Mouse (Mus musculus) embryonic fibroblast, embryonic 13.5 days (primary cell): ENCODE measurements around the gene Cd68. TPM values are rescaled to one million over a fixed set of nuclear protein-coding genes. Genes with fewer than 3 reads are reported as not detected.

Experiments
- H3K27ac ChIP-seq: 2 replicates; pipeline ENCODE4 v1.5.1; 2012; ENCODE audit warnings: low read length, control low read depth, inconsistent platforms; ENCODE audit not compliant: insufficient read depth
- H3K4me1 ChIP-seq: 2 replicates; pipeline ENCODE4 v1.6.1; 2011; ENCODE audit warnings: low read length; ENCODE audit not compliant: control insufficient read depth, insufficient read depth
- H3K4me3 ChIP-seq: 2 replicates; pipeline ENCODE4 v1.5.1; 2011; ENCODE audit warnings: mild to moderate bottlenecking, control low read depth, low read length; ENCODE audit not compliant: insufficient read depth
- CTCF ChIP-seq: IDR thresholded peaks from 2 replicates; pipeline ENCODE4 v1.5.1; 2011; ENCODE audit warnings: mild to moderate bottlenecking, control low read depth, low read length, moderate library complexity, borderline replicate concordance; ENCODE audit not compliant: insufficient read depth
- POLR2A ChIP-seq: IDR thresholded peaks from 2 replicates; pipeline ENCODE4 v1.6.1; 2011; ENCODE audit warnings: low read depth, mild to moderate bottlenecking, control low read depth, low read length, moderate library complexity
- polyA plus RNA-seq: library from polyadenylated mRNA; stranded (reverse); fragments of >200 nt; gene quantifications from 2 replicates; pipeline ENCODE4 v1.2.4, GENCODE M21; 2011; ENCODE audit warnings: low read depth; ENCODE audit not compliant: missing spikeins, insufficient read length

Gene Cd68
- polyA plus RNA-seq, 1 experiment, result 8.6 TPM

DNA sequence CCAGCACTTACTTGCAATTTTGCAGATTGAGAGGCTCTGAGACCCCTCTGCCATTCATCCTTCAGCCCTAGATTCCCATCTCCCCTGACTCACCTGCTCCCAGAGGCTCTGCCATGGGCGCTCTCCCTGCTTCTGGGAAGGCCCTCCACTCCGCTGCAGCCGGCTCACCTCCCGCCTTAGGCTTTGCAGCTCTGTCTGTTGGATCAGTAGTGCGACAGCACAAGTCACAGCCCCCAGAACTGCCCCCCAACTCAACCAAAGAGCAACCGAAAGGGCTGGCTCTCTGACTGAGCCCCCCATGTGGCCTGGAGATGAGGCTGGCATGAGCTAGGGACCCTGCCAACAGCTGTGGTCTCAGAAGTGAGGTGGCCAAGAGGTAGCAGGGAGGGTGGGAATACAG lies 19.0 kb upstream of the Cd68 start:
- TF ChIP-seq CTCF (no peak), POLR2A (no peak)
- H3K4me1 ChIP-seq, result peaks cover 10% of the 10 kb centered on the region
- no peak overlapping the region for H3K27ac ChIP-seq
- H3K4me3 ChIP-seq, result no peak overlapping the region

DNA sequence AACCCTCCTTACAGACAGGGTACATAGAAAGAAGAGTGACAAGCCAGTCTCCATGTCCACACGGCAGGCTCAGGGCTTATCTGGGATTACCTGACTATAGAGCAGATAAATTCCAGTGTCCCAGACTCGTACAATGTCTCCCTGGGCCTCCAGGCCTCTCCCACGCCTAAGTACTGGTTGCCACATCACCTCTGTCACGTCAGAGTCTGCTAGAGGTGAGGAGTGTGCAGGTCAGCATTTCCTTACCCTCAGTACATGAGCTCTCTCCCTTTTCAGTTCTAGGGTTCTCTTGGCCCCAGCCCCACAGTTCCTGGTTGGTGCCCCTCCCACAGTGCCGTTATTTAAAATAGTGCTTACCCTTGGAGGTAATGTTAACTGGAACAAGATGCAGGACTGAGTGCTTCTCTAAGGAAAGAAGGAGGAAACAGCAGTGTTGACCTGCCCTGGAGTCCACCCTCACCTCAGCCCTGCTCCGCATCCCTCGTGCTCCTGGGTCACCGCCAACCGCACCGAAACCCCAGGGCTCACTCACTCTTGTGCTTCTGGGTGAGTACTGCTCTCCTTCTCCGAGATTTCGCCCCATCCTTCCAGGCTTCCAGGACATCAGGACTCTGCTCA lies 18.3 kb upstream of the Cd68 start:
- Histone ChIP-seq H3K27ac (no peak overlapping the region), H3K4me3 (no peak overlapping the region), H3K4me1 (peaks cover 10% of the 10 kb centered on the region)
- TF ChIP-seq CTCF (no peak), POLR2A (no peak)

DNA sequence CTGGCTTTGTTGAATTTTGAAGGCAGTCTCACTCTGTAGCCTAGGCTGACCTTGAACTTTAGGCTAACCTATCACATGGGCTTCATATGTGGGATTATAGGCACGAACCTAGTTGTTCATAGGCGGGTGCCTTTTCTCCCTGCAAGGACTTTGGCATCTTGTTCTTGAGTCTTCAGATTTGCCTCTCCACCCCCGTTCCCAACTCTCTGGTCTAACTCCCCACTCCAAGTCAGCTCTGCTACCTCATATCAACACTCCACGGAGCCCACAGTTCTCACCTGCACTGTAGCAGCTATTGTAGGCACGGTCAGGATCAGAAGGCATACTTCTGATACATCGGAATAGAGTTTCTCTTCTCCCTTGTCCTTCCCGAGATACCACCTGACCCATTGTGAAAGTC lies 17.6 kb upstream of the Cd68 start:
- H3K4me3 ChIP-seq, result no peak overlapping the region
- peaks cover 10% of the 10 kb centered on the region for H3K4me1 ChIP-seq
- peak overlapping the region; percentile 95 for H3K27ac ChIP-seq
- TF ChIP-seq CTCF, result no peak
- no peak for TF ChIP-seq POLR2A

DNA sequence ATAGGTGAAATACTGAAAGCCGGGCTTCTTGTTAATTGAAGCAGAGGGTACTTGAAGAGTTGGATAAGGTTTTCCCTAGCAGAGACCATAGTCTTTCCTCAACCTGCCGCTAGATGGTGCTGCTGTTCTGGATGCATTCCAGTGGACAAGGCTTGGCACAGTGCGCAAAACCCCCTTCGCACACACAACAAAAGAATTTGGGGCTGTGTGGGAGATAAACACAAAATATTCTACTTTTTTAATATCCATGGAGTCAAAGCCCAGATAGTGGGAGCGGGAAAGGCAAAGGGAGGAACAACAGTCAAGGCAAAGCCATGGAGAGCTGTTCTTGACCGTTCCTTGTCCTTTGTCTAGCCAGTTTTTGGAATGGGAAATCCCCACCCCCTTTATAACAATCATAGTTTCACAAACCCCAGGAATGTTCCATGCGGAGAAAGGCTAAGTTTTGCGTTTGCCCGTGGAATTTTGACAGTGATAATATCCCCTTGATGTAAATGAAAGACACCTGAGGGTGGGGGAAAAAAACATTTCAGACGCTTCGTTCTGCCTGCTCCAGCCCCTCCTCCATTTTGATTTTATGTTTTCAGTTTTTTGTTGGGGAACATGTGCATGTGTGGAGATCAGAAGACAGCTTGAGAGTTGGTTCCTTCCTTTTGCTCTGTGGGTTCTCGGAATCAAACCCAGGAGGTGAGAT lies 17.0 kb upstream of the Cd68 start:
- H3K4me1 ChIP-seq, result peaks cover 10% of the 10 kb centered on the region
- H3K27ac ChIP-seq, result peak overlapping the region; percentile 95
- TF ChIP-seq CTCF (peak; percentile 93), POLR2A (peak; percentile 29; the same call in 1 of the 2 replicates)
- no peak overlapping the region; the same call in 1 of the 2 replicates for H3K4me3 ChIP-seq

DNA sequence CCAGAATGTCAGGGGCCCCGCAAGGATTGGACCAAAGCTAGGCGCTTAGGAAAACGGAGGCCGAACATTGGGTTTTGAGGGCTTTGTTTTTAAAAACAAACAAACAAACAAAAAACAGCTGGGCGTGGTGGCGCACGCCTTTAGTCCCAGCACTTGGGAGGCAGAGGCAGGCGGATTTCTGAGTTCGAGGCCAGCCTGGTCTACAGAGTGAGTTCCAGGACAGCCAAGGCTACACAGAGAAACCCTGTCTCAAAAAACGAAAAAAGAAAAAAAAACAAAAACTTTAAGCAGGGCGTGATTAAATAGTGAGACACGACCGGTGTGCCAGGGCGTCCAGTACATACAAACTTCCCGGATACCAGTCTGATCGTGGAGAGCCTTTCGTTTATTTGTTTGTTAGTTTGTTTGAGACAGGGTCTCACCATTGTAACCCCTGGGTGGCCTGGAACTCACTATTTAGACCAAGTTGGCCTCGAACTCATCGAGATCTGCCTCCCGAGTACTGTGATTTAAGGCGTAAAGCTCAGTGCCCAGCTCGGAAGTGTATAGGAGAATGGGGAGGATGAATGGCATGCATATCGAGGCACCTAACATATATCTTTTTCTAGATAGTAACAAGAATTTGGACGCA lies 16.4 kb upstream of the Cd68 start:
- Histone ChIP-seq H3K4me3 (peak overlapping the region; percentile 54), H3K4me1 (peaks cover 10% of the 10 kb centered on the region), H3K27ac (peak overlapping the region; percentile 85)
- 0 out of 2 replicates have a peak, but pooled peaks have one; percentile 18 for TF ChIP-seq POLR2A
- no peak for TF ChIP-seq CTCF

DNA sequence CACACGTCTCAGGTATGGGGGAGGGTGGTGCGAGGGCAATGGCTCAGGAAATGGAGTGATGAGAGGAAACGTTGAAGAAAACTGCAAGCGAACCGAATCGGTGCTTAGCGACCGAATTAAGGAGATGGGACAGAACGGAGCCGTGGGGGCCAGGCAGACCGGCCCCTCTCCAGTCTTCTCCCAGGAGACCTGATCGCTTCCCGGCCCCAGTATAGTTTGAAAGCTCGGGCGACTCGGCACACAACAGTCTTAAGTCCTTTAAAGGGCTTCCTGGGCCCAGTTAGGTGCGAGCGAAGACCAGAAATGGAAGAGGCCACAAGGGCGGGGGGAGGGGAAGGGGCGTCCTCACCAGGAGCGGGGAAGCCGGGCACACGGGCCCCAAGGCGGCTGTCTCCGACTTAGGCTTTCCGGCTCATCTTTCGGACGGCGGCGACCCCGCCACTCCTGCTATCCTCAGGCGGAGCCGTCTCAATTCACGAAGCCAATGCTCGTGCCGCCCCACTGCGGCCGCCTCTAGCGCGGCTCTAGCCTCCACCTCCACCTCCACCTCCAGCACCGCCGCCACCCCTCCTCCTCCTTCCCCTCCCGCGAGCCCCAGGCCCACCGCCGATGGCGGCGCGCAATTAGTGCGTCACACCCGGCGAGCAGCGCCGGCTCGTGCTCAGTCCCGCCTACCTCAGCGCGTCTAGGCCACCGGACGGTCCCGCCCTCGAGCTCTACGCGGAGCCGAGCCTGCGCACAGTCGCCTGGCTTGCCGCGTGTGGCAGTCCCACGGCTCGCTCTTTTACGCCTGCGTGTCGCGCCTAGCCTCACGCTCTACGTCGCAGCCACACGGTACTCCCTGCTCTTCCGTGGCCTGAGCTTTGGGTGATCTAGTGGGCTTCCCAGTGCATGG lies 15.6 kb upstream of the Cd68 start, which contains the start of gene Senp3:
Senp3 (minus strand) TSS at position 771 of the 895 bp plus-strand sequence.
- TF ChIP-seq CTCF (no peak), POLR2A (peak; percentile 95)
- Histone ChIP-seq H3K4me1 (peaks cover 9% of the 10 kb centered on the region), H3K27ac (peak within 1 kb of the TSS; percentile 95), H3K4me3 (peak within 1 kb of the TSS; percentile 96)

DNA sequence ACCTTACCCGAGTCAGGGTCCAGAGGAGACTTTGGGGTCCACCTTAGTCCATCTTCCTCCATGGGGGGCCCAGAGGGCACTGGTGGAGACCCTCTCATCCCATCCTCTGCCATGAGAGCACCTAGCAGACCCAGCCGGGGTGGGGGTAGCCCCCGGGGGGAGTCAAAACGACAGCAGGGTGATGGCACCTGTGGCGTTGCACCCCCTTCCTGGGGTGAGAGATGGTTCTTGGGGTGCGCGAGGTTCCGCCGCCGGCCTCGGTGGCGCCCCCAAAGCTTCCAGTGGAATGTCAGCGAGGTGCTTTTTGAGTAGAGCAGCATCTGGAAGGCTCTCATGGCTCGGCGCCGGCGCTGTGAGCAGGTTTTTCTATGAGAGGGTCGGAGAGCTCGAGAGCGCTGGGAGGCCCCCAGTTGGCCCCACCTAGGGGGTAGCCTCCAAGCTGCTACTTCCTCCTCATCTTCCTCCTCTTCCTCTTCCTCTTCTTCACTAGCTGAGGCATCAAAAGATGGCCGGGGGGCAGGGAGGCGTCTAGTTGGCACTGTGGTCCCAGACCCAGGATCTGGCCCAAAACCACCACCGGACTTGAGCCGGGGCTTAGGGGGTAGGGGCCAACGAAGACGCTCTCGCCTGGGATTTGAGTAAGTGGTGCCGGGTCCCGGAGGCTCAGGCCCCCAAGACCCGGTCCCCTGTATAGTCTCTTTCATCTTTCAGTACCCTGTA lies 14.3 kb upstream of the Cd68 start:
- H3K4me1 ChIP-seq, result peaks cover 7% of the 10 kb centered on the region
- H3K27ac ChIP-seq, result no peak overlapping the region
- H3K4me3 ChIP-seq, result peak overlapping the region; percentile 96
- TF ChIP-seq POLR2A (no peak), CTCF (no peak)

DNA sequence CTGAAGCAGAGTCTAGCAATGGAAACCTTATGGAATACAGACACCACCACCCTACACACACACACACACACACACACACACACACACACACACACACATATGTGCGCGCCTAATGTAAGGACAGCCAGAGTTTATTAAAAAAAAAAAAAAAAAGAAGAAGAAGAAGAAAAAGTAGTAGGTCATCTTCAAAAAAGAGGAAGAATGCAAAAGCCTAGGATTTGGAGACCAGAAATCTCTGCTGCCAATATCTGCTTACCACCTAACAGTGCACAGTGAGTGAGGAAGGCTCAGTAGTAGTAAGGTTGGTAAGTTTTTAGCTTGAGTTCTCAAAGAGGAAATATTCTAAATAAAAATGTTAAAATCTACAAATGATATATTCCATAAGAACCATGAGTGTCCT lies 13.2 kb upstream of the Cd68 start:
- Histone ChIP-seq H3K4me1 (peaks cover 7% of the 10 kb centered on the region), H3K4me3 (no peak overlapping the region), H3K27ac (no peak overlapping the region)
- TF ChIP-seq POLR2A (no peak), CTCF (no peak)

DNA sequence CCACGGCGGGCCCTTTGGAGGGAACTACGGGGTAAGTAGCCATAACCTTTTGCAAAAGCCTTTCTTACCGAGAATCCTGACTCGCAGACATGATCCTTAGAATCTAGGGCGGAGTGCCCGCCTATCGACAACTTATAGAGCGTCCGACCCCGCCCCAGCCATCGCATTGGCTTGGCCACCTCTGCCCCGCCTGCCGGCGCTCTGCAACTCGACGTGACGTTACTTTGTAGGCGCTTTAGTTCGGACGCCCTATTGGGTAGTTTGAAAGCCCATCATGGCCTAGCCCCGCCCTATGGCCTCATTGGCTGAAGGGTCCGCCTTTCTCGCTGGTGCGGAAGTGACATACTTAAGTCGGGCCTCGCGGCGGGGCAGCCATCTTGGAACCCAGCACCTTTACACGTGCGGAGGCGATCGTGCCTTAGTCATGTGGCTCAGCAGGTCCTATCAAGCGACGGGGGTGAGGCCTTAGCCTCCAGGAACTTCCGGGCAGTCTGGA lies 6.3 kb upstream of the Cd68 start, which contains the start of gene Eif4a1:
Eif4a1 (minus strand) TSS at position 213 of the 496 bp plus-strand sequence.
- Histone ChIP-seq H3K4me1 (no peaks in the 10 kb centered on the region), H3K4me3 (peak within 1 kb of the TSS; percentile 100), H3K27ac (peak within 1 kb of the TSS; percentile 86)
- TF ChIP-seq POLR2A, result peak; percentile 99
- TF ChIP-seq CTCF, result no peak
